Mouse (Mus musculus) lung, adult 10 weeks (tissue): ENCODE results near the gene Ccni. TPM values are rescaled to one million over a fixed set of nuclear protein-coding genes. Genes with fewer than 3 reads are reported as not detected.

Source experiments
- polyA plus RNA-seq: library from polyadenylated mRNA; stranded (reverse); fragments of 350-450 nt; fragmentation: Illumina TruSeq; extraction: RNeasy Lipid Tissue Mini Kit (QIAGEN cat#74804); gene quantifications from one replicate; pipeline ENCODE4 v1.2.3, GENCODE M21; 2014; ENCODE audit warnings: low read depth, low replicate concordance; ENCODE audit not compliant: insufficient read depth

Gene Ccni
- polyA plus RNA-seq, result 106 TPM

DNA sequence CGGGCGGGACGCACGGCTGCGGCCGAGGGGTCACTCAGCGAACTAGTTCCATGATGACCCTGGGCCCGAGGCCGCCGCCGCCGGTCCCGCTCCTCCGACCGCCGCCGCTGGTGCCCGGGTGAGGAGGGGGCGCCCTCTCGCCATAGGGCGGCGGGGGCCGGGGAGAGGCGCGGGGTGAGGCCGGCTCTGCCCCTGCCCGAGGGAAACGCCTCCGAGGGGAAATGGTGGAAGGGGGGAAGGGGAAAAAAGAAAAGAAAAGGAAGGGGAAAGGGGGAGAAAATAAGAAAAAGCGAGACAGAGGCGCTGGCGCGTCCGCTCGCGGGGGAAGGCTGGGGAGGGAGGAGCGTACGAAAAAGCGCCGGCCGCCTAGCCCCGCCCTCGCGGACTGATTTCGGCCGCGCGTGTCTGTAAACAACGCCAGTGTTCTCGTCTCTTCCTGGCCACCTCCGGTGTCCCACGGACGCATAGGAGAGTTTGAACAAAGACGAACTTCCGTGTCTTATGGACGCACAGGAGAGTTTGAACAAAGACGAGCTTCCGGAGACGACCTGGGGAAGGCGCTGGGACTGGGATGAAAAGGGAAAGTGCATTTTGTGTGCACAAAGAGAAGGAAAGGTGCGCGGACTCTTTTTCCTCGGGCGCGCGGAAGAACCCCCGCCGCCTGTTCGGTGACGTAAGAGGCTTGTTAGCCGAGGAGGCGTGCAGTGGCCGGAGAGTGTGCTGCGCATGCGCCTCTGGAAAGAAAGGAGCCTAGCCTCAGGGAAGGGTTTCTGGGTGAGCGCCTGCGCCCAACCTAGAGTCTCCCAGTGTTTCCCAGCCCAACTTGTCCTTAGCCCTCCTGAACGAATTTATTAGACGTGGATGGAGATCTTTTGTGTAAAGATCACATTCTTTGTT is at the start of gene Ccni, which contains the start of gene 2010109A12Rik:
Ccni (minus strand) TSS at position 387 of the 897 bp plus-strand sequence.
2010109A12Rik (plus strand) TSS at position 410 of the 897 bp plus-strand sequence.

Other genes starting within 250 kb of the Ccni start
- gene Sowahb, start 161.5 kb downstream of the Ccni start, polyA plus RNA-seq, result 1.4 TPM
- gene Sept11, start 113.1 kb downstream of the Ccni start, polyA plus RNA-seq, result 21.9 TPM
- gene 2010109A12Rik, start within 50 bp of the Ccni start, polyA plus RNA-seq, result 1.5 TPM
- gene Ccng2, start 60.8 kb upstream of the Ccni start, polyA plus RNA-seq, result 27.6 TPM